Mouse (Mus musculus) stomach, embryonic 14.5 days (tissue): Measurements from ENCODE around the gene Gm49361. TPM values are rescaled to one million over a fixed set of nuclear protein-coding genes. Genes with fewer than 3 reads are reported as not detected.

Source experiments
- ATAC-seq: fragments of 200-750 bp; cut with Nextera tagmentation; 2 replicates; pipeline ENCODE4 v1.8.0; 2017; ENCODE audit warnings: low read depth, moderate TSS enrichment; ENCODE audit not compliant: insufficient number of reproducible peaks, insufficient read depth, low FRiP score
- H3K27ac ChIP-seq: fragments of 300-500 bp; sonication (generic); 2 replicates; pipeline ENCODE4 v1.5.1; 2014; ENCODE audit warnings: mild to moderate bottlenecking, low read length, moderate library complexity, mixed read lengths
- H3K27me3 ChIP-seq: fragments of 300-500 bp; sonication (generic); 2 replicates; pipeline ENCODE4 v1.6.1; 2014; ENCODE audit warnings: low read length, control low read depth, mixed read lengths; ENCODE audit not compliant: control insufficient read depth, insufficient read depth
- H3K36me3 ChIP-seq: fragments of 300-500 bp; sonication (generic); 2 replicates; pipeline ENCODE4 v1.6.1; 2014; ENCODE audit warnings: mild to moderate bottlenecking, control low read depth, low read length, moderate library complexity, mixed read lengths; ENCODE audit not compliant: control insufficient read depth, insufficient read depth
- H3K4me1 ChIP-seq: fragments of 300-500 bp; sonication (generic); 2 replicates; pipeline ENCODE4 v1.6.1; 2014; ENCODE audit warnings: low read length, control low read depth, mixed read lengths; ENCODE audit not compliant: control insufficient read depth, insufficient read depth
- H3K4me2 ChIP-seq: fragments of 300-500 bp; sonication (generic); replicated peaks from 2 replicates; pipeline ENCODE4 v1.6.1; 2014; ENCODE audit warnings: low read depth, low read length, control low read depth
- H3K4me3 ChIP-seq: fragments of 300-500 bp; sonication (generic); 2 replicates; pipeline ENCODE4 v1.5.1; 2014; ENCODE audit warnings: low read depth, low read length, control low read depth
- H3K9ac ChIP-seq: fragments of 300-500 bp; sonication (generic); replicated peaks from 2 replicates; pipeline ENCODE4 v1.6.1; 2014; ENCODE audit warnings: low read depth, mild to moderate bottlenecking, control low read depth, low read length, moderate library complexity, mixed read lengths
- H3K9me3 ChIP-seq: fragments of 300-500 bp; sonication (generic); 2 replicates; pipeline ENCODE4 v1.6.1; 2016; ENCODE audit warnings: low read depth, low read length, control low read depth; ENCODE audit not compliant: control insufficient read depth
- WGBS: fragments of 180-500 bp; shearing (Covaris S2); extraction: QIAGEN DNeasy Blood & Tissue Kit; methylation state at CpG from one replicate; pipeline ENCODE4 v1.1.7; 2014; 5-methylcytosine and 5-hydroxymethylcytosine counted together
- polyA plus RNA-seq: library from polyadenylated mRNA; unstranded; fragments of >200 nt; fragmentation: Nextera tagmentation; extraction: Ambion mirVana; gene quantifications from 2 replicates; pipeline ENCODE4 v1.2.1, GENCODE M21; 2014

Gene Gm49361
- polyA plus RNA-seq, 1 experiment from 2014 or later, result not detected

- H3K36me3 ChIP-seq, result peaks cover 11% of the 10 kb centered on the region; the same call in 1 of the 2 replicates
- WGBS, result 56% methylated on average over 4 of the region's 4 CpGs
- no peak for ATAC-seq
- H3K27ac ChIP-seq, result no peak overlapping the region
- no peaks in the 10 kb centered on the region for H3K27me3 ChIP-seq
- H3K9me3 ChIP-seq, result peaks cover 6% of the 10 kb centered on the region; the same call in 1 of the 2 replicates
- H3K4me1 ChIP-seq, result no peaks in the 10 kb centered on the region
- H3K9ac ChIP-seq, result no peak overlapping the region
- no peak overlapping the region for H3K4me2 ChIP-seq
- H3K4me3 ChIP-seq, result no peak overlapping the region
Observed at GRCm38 (mm10) chr14:57724473-57724872, 21.4 kb downstream of the Gm49361 start.

DNA sequence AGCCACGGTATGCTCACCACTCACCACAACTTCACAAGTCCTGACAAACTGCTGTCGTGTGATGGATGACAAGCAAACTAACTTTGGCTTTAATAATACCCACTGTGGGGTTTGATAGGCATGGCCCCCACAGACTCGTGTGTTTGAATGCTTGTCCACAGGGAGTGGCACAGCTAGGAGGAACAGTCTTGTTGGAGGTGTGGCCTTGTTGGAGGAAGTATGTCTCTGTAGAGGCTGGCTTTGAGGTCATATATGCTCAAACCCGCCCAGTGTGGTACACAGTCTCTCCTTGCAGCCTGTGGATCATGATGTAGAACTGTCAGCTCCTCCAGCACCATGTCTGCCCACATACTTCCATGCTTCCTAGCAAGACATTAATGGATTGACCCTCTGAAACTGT lies 27.7 kb downstream of the Gm49361 start:
- no peak overlapping the region for H3K9ac ChIP-seq
- no peak overlapping the region for H3K4me3 ChIP-seq
- H3K4me2 ChIP-seq, result no peak overlapping the region
- peaks cover 4% of the 10 kb centered on the region; the same call in 1 of the 2 replicates for H3K36me3 ChIP-seq
- no peaks in the 10 kb centered on the region for H3K27me3 ChIP-seq
- H3K4me1 ChIP-seq, result no peaks in the 10 kb centered on the region
- H3K9me3 ChIP-seq, result no peaks in the 10 kb centered on the region
- ATAC-seq, result no peak
- no peak overlapping the region for H3K27ac ChIP-seq
- WGBS, result 80% methylated on average over 4 of the region's 4 CpGs

GRCm38 (mm10) chr14:57716601-57717245 lies 29.2 kb downstream of the Gm49361 start:
- H3K36me3 ChIP-seq, result no peaks in the 10 kb centered on the region
- no peak overlapping the region for H3K9ac ChIP-seq
- no peak overlapping the region for H3K27ac ChIP-seq
- no peak overlapping the region for H3K4me2 ChIP-seq
- H3K4me1 ChIP-seq, result no peaks in the 10 kb centered on the region
- WGBS, result 91% methylated on average over 4 of the region's 4 CpGs
- H3K4me3 ChIP-seq, result no peak overlapping the region
- H3K9me3 ChIP-seq, result no peaks in the 10 kb centered on the region
- H3K27me3 ChIP-seq, result no peaks in the 10 kb centered on the region
- ATAC-seq, result no peak

DNA sequence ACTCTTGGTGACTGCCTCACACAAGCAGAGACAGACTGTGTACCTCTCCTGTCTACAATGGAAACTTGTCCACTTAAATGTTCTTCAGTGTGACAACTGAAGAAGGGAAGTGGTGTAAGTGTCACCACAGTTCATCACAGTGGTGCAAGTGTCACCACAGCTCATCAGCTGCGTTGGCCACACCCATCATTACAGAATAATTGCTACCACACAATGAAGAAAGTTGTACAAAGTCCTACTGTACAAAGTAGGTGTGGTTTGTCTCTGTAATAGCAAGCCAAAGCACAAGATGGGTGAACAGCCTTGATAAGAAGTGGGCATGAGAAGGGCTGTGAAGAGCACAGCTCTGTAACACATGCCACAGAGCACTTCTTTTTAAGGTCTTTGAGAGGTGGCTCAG lies 33.0 kb downstream of the Gm49361 start:
- no peak for ATAC-seq
- H3K9me3 ChIP-seq, result no peaks in the 10 kb centered on the region
- H3K4me1 ChIP-seq, result peaks cover 13% of the 10 kb centered on the region
- WGBS, result 97% methylated on average over 1 of the region's 1 CpGs
- no peak overlapping the region for H3K9ac ChIP-seq
- no peaks in the 10 kb centered on the region for H3K36me3 ChIP-seq
- no peak overlapping the region for H3K4me3 ChIP-seq
- H3K27ac ChIP-seq, result no peak overlapping the region
- H3K27me3 ChIP-seq, result no peaks in the 10 kb centered on the region
- no peak overlapping the region for H3K4me2 ChIP-seq

GRCm38 (mm10) chr14:57711059-57711458 lies 34.8 kb downstream of the Gm49361 start:
- Histone ChIP-seq H3K4me2 (no peak overlapping the region), H3K4me1 (peaks cover 20% of the 10 kb centered on the region), H3K9me3 (no peaks in the 10 kb centered on the region), H3K9ac (no peak overlapping the region), H3K27me3 (no peaks in the 10 kb centered on the region), H3K4me3 (no peak overlapping the region), H3K27ac (no peak overlapping the region), H3K36me3 (peaks cover under 1% of the 10 kb centered on the region; the same call in 1 of the 2 replicates)
- ATAC-seq, result no peak
- 75% methylated on average over 6 of the region's 6 CpGs for WGBS

DNA sequence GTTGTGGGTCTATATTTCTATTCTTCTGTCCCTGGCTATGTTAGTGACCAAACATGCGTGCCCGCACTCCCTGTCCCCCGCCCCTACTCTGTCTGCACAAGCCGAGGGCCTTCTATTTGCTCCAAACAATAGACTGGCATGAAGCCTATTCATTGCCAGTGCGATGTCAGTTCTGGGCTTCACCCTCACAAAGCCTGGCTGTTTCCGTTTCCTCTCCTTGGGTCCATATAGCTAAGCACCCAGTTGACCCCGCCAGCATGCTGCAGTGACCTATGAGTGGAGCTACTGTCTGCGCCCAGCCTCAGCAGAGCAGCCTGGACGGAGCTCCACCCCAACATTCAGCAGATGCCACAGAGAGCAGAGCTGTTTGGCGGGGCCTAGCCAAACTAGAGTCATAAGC lies 36.7 kb downstream of the Gm49361 start:
- H3K36me3 ChIP-seq, result peaks cover 3% of the 10 kb centered on the region
- no peak overlapping the region for H3K27ac ChIP-seq
- 59% methylated on average over 10 of the region's 10 CpGs for WGBS
- H3K4me3 ChIP-seq, result no peak overlapping the region
- H3K27me3 ChIP-seq, result no peaks in the 10 kb centered on the region
- no peak overlapping the region for H3K4me2 ChIP-seq
- H3K9me3 ChIP-seq, result no peaks in the 10 kb centered on the region
- ATAC-seq, result no peak
- H3K9ac ChIP-seq, result no peak overlapping the region
- H3K4me1 ChIP-seq, result peaks cover 20% of the 10 kb centered on the region

- no peaks in the 10 kb centered on the region for H3K27me3 ChIP-seq
- H3K4me1 ChIP-seq, result peaks cover 20% of the 10 kb centered on the region
- H3K4me2 ChIP-seq, result no peak overlapping the region
- no peak overlapping the region for H3K27ac ChIP-seq
- H3K9ac ChIP-seq, result no peak overlapping the region
- 66% methylated on average over 7 of the region's 7 CpGs for WGBS
- ATAC-seq, result no peak
- peaks cover 3% of the 10 kb centered on the region for H3K36me3 ChIP-seq
- H3K4me3 ChIP-seq, result no peak overlapping the region
- no peaks in the 10 kb centered on the region for H3K9me3 ChIP-seq
Observed at GRCm38 (mm10) chr14:57708580-57708979, 37.3 kb downstream of the Gm49361 start.

- no peaks in the 10 kb centered on the region for H3K27me3 ChIP-seq
- no peak overlapping the region for H3K4me2 ChIP-seq
- ATAC-seq, result no peak
- no peaks in the 10 kb centered on the region for H3K9me3 ChIP-seq
- H3K9ac ChIP-seq, result no peak overlapping the region
- H3K4me3 ChIP-seq, result no peak overlapping the region
- H3K27ac ChIP-seq, result peak overlapping the region; percentile 61; the same call in 1 of the 2 replicates
- WGBS, result 58% methylated on average over 18 of the region's 18 CpGs
- H3K36me3 ChIP-seq, result peaks cover 4% of the 10 kb centered on the region
- peaks cover 20% of the 10 kb centered on the region for H3K4me1 ChIP-seq
Observed at GRCm38 (mm10) chr14:57707100-57707893, 38.6 kb downstream of the Gm49361 start.
